Mouse (Mus musculus) heart, postnatal 14 days (tissue): ENCODE results near the gene Tcaf3. TPM values are rescaled to one million over a fixed set of nuclear protein-coding genes. Genes with fewer than 3 reads are reported as not detected.

ENCODE experiments used
- DNase-seq, 2 experiments: peaks; one replicate each; pipeline ENCODE4 v3.0.0; 2021 to 2022
- intact Hi-C: fragments of 180-260 bp; cut with DNase I; formaldehyde crosslinking; loops from one replicate; pipeline ENCODE4 v1.15.1; 2025
- long read RNA-seq, 2 experiments: library from polyadenylated mRNA; stranded (forward); transcript quantifications; one replicate each; pipeline ENCODE4 v2.0.0; 2021
- total RNA-seq, 2 experiments: library from RNA; stranded (reverse); gene quantifications; 2 replicates each; pipeline ENCODE4 v1.2.3; 2021

The Tcaf3 gene
- total RNA-seq = not detected
- long read RNA-seq, experiment 1 = 0 reads
- long read RNA-seq, experiment 2 = 0 reads

DNA sequence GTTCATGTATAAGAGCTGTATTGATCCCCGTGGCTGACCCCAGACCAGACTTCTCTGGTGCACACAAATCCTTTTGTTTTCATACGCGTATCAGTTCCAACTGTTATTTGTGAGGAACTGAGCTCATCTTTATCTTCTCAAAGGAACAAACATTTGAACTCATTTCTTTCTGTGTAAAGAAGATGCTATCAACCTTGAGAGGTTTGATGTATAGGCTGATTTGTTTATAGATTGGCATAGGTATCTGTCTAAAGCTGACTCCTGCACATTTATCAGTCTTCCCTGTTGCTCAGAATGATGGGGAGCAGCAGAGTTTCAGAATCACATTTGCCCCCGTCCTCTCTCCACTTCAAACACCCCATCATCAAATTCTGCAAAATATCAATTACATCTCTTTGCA, at the start of gene Tcaf3:
TSS of gene Tcaf3 (minus strand) at position 101 of the 400 bp plus-strand sequence.
- no peak for DNase-seq
- intact Hi-C loops = no loop called here

DNA sequence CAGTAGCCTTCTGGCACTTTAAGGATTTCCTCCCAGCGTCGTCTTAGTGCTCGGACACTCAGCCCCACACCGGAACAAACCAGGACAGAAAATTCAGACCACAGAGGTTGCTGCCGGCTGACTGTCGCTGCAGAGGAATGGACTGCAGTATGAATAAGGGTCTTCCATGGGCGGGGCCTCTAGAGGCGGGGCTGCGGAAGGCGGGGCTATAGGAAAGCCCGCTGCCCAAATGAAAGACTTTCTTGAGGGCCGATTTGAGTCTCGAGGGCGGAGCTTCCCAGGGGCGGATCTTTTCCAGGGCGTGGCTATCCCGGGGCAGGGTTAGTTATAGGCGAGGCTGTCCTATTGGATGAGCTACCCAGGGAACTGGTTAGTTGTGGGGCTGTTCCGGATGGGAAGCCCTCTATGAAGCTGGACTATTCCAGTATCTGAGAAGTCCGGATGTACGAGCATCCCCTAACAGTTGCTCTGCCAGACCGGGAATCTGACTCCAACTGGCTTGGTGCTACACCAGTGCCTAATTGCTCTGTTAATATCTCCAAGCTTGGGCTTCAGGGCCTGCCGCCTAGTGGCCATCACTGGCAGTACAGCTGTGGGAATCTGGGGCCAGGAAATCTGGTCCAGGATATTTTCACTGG, 47.5 kb upstream of the Tcaf3 start, which contains the start of gene Tcaf2:
TSS of gene Tcaf2 (minus strand) at position 343 of the 638 bp plus-strand sequence.
- peak; percentile 83 to 89 for DNase-seq
- intact Hi-C loops = loop anchor here (5.0 kb wide), 1 partner anchor 47 kb away; no protein-coding TSS in a partner anchor

- intact Hi-C loops = no loop called here
Observed at GRCm38 (mm10) chr6:42634393-42634792, 36.9 kb upstream of the Tcaf3 start.

GRCm38 (mm10) chr6:42631395-42631794, 33.9 kb upstream of the Tcaf3 start:
- no peak for DNase-seq
- intact Hi-C loops = no loop called here

More at GRCm38 (mm10) chr6:42634393-42634792, 36.9 kb upstream of the Tcaf3 start:
- DNase-seq = no peak

- intact Hi-C loops = no loop called here
- no peak for DNase-seq
Observed at GRCm38 (mm10) chr6:42616904-42617303, 19.4 kb upstream of the Tcaf3 start.

DNA sequence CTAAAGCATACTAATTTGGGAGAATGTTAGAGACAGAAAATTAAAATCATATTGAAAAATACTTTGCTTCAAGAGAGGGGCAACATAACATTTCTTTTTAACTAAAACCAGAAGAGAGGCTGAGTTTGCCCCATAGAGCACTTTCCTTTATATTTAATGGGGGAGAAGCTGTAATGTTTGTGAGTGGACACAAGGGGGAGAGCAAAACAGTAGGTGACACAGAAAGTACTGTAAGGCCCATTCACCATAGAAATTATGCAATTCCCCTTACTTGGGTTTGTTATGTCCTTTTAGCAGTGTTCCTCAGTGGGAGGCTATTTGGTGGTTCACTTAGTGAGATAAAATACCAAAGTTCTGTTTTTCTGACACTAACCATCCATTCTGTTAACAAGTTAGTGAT, 14.7 kb upstream of the Tcaf3 start:
- intact Hi-C loops = loop anchor here (5.0 kb wide), 1 partner anchor 250 kb away; no protein-coding TSS in a partner anchor

DNA sequence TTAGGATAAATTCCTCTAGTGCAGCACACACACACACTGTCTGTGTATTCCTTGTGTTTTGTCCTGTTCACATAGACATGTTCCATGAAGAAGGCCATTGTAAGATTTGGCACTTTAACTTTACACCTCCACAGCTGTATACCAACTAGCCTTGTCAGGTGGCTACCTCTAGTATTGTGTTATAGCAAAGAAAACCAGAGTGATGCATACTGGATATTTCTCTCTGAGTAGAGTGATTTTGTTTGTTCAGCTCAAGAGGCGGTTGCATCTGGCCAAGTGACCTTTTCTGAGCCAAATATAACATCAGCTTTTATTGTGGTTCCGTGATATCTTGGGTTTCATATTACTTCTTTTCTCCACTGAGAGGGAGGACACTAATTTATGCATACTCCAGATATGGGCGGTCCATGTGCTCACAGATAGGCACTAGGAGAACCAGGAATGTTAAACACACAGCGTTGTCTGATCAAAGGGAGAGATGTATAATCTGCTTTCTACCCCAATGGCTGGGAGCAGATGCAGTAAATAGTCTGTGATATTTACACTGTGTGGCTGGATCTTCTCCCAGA, 13.5 kb upstream of the Tcaf3 start:
- no peak for DNase-seq
- intact Hi-C loops = loop anchor here (5.0 kb wide), 1 partner anchor 251 kb away; no protein-coding TSS in a partner anchor

More for the DNA sequence above, 14.7 kb upstream of the Tcaf3 start:
- peak in 1 of 2 experiments; percentile 4 for DNase-seq

DNA sequence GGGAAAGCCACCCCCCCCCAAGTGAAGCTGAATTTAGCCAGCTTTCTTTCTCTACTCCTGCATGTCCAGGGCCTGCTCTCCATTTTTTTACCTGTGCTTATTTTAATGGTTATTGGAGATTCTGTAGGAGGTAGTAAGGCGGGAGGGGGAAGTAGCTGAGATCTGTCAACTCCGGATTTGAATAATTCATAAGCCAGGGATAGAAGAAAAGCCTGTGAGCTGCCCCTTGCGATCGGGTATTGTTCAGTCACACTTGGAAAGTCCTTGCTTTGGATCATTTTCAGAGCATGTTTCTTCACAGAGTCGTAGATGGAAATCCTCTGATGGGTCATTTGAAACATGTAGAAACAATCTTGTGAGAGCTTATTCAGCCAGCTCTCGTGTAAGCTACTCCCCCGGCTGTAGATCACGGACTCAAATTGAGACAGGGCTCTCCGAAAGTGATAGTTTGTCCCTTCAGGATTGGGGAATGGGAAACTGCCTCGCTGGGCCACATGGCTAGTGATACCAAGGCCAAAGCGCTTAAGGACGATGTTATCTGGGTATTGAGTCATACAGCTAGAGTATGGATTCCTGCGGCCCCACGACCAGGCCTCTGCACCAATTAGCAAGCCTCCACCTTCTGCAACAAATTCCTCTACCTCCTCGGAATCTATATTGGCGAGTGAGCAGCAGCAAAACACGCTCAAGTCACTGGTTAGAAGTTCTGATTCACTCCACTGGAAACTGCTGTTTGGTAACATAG, 4.2 kb downstream of the Tcaf3 start:
- no peak for DNase-seq
- intact Hi-C loops = no loop called here

DNA sequence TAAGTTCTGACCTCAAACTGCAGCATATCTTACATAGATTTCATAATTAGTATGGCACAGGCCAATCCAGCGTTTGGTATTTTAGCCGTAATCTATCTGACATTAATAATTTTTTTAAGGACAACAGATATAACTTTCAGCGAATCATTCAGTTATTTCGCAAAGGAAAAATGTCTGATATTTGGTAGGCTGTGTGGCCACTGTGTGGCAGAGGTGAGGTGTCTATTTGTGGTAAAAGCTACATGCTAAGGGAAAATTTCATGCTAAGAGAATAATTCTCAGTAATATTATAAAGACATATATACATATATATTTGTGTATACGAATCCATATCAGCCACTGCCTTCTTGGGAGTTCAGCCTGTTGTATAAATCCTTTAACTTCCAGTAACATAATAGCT, 10.9 kb downstream of the Tcaf3 start:
- no peak for DNase-seq

DNA sequence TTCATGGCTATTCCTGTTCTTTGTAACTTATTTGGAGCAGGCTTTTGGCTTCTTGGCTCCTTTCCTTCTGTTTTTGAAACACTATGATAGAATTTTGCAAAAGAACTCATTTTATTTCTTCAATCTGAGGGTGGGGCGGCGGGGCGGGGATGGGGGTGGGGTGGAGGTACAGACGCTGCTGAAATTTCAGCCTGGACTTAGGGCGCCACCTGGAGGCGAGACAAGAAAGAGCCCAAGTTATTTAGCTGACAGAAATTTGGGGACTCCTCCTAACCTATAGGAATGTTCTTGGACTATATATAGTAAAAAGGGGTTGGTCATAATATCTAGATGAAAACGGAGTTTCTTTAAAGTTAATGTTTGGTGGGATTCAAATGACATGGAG, 14.0 kb downstream of the Tcaf3 start:
- peak; percentile 77 to 79 for DNase-seq
- intact Hi-C loops = loop anchor here (1.0 to 10.0 kb wide), 6 partner anchors 121 to 821 kb away; partner anchors contain the start of genes Tas2r126 and Zyx

More for the DNA sequence above, 10.9 kb downstream of the Tcaf3 start:
- intact Hi-C loops = loop anchor here (10.0 kb wide), 1 partner anchor 152 kb away; the partner anchor contains the start of gene Tas2r126

- intact Hi-C loops = loop anchor here (1.0 to 10.0 kb wide), 6 partner anchors 121 to 821 kb away; partner anchors contain the start of genes Tas2r126 and Zyx
Observed at GRCm38 (mm10) chr6:42582741-42583487, 14.6 kb downstream of the Tcaf3 start.

GRCm38 (mm10) chr6:42578678-42579077, 18.8 kb downstream of the Tcaf3 start:
- intact Hi-C loops = loop anchor here (5.0 kb wide), 1 partner anchor 41 kb away; no protein-coding TSS in a partner anchor
- DNase-seq = no peak

More at GRCm38 (mm10) chr6:42582741-42583487, 14.6 kb downstream of the Tcaf3 start:
- DNase-seq = no peak

- DNase-seq = no peak
- intact Hi-C loops = loop anchor here (5.0 kb wide), 1 partner anchor 40 kb away; no protein-coding TSS in a partner anchor
Observed at GRCm38 (mm10) chr6:42577433-42577832, 20.1 kb downstream of the Tcaf3 start.

DNA sequence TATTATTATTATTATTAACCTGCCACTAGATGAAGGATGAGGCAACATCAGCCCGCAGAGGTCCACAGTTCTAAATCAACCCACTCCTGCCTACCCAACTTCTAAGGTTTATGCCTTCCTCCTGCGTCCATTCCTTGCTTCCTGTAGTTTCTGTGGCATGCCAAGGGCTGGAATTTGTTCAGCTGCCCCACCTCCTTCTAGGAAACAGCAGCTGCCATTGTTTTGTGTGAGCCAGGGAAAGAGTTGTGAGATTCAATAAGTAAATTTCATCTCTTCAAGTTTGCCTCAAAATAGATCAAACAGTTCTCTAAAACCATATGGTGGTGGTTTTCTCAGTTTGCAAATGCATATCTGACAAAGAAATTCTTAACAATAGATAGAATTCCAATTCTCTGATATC, 29.3 kb downstream of the Tcaf3 start:
- DNase-seq = no peak
- intact Hi-C loops = no loop called here

DNA sequence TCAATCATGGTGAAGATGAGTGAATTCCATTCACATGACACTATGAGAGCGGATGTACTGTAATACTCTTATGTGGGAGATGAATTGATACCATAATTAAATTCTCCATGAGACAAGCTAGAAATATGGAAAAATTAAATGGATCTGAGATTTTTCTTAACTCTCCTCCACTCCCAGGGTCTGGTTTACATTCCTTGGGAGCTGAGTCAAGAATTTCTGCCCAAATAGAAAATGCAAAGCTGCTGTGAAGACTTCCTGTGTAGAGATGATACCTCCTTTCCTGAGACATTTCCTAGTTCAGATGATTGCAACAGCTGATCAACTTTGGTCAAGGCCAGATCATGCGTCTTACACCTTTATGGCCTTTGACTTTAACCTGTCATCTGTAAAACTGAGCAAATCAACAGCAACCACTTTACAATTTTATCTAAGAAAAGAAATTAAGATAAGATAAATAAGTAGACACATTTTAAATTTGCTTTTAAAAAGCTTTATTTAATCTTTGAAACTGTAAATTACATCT, 31.4 kb downstream of the Tcaf3 start:
- intact Hi-C loops = no loop called here
- DNase-seq = no peak

GRCm38 (mm10) chr6:42562280-42562679, 35.2 kb downstream of the Tcaf3 start:
- intact Hi-C loops = no loop called here
- DNase-seq = no peak

DNA sequence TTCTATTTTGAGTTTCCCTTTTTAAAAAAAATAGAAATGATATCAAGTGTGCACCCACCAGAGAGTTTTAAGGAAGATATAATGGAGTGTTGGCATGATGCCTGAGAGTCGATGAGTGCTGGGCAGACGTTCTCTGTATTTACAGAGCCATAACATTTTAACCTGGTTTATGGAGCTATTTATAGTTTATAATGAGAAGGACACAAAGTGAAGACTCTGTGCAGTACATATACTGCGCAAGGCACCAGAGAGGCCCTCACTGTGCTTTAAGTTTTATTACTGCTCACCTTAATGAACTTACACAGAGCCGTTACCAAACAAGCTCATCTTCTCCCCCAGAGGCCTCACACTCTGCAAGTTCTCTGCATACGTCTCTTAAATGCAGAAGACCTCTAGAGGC, 36.6 kb downstream of the Tcaf3 start:
- intact Hi-C loops = no loop called here
- no peak for DNase-seq

DNA sequence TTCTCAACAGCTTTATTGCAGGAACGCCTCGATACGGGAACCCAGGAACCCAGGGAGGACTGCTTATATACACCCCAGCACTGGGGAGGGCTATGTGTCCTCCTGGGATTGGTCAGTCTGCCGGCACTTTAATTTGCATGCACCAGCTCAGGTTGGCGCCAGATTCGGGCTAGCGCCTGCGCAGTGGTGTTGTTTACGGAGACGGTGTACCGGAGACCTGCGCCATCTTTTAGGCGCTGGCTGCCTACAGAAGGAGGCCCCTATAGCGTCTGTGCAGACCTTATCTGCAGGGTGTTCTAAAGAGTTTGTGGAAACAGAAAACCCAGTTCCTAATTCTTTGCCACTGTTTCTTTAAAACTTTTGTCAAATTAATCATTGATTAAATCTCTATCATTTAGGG, 38.9 kb downstream of the Tcaf3 start:
- intact Hi-C loops = no loop called here
- DNase-seq = no peak

DNA sequence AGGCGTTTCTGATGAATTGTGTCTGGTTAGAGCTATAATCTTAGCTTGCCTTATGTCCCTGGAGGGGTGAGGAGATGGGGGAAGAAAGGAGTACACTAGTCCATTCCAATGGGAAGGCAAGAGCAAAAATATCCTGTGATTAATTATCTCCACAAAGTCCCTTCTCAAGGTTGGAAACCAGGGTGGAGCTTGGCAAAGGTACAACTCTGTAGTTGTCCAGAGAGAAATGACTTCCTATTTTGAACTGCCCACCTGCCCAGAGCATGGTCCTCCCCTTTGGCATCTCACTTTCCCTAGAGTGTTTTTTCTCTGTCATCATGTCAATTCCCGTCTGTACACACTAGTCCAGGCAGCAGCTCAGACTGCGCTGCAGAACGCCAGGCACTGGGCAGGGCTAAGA, 50.0 kb downstream of the Tcaf3 start, which contains the start of gene Olfr455:
TSS of gene Olfr455 (minus strand) at position 127 of the 400 bp plus-strand sequence.
- intact Hi-C loops = loop anchor here (5.0 kb wide), 1 partner anchor 165 kb away; no protein-coding TSS in a partner anchor
- DNase-seq = no peak
